In the genomic region with DNA sequence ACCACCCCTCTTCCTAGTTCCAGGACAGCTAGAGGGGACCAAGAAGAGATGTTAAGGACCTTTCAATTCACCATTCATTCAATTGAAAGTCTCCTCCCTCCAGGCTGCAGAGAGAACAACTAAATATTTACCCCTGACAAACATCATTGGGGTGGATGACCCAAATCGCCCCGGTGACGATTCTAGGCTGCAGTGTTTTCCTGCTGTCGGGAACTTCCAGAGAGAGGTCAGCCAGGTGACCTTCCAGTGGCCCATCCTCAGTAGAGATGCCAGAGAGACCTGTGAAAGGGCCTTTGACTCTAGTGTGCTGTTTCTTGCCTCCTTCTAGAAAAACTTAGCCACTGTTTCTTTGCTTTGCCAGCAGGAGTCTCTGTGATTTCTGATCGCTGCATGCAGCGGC, we compare ENCODE assay signal across 25 mouse cellular contexts. TPM values are rescaled to one million over a fixed set of nuclear protein-coding genes. Genes with fewer than 3 reads are reported as not detected.
DNase-seq lines count a peak whose midpoint lies in the region; ATAC-seq and TF ChIP-seq lines count a peak whose summit lies in the region.
"Had no signal": no experiment of that assay in that cellular context is flagged by ENCODE, and none has a peak within 500 bp of the region (broad histone marks: within the 10 kb centered on the region; RNA-seq: fewer than 3 reads in every experiment).

No protein-coding gene starts in this region.

- H3K9me3 ChIP-seq in liver, embryonic 11.5 days (ENCODE audit: control insufficient read depth, low read length), result no peaks in the 10 kb centered on the region
- H3K9me3 ChIP-seq in liver, embryonic 13.5 days (replicated peaks), result no peaks in the 10 kb centered on the region
- no peaks in the 10 kb centered on the region for H3K9me3 ChIP-seq in liver, embryonic 15.5 days (replicated peaks)
- H3K9me3 ChIP-seq in liver, postnatal 0 days (ENCODE audit: low read length), result no peaks in the 10 kb centered on the region
- no peaks in the 10 kb centered on the region for H3K9me3 ChIP-seq in forebrain, embryonic 13.5 days (replicated peaks)
- H3K9me3 ChIP-seq in neural tube, embryonic 15.5 days (replicated peaks), result no peaks in the 10 kb centered on the region
- H3K9me3 ChIP-seq: embryonic facial prominence, embryonic 10.5 days; embryonic facial prominence, embryonic 12.5 days had no signal

- no peak overlapping the region for H3K27ac ChIP-seq in liver, embryonic 11.5 days (ENCODE audit: low read depth, low read length)
- H3K27ac ChIP-seq in liver, embryonic 13.5 days, result no peak overlapping the region
- no peak overlapping the region for H3K27ac ChIP-seq in liver, embryonic 15.5 days (replicated peaks)
- peak overlapping the region; percentile 85 for H3K27ac ChIP-seq in liver, postnatal 0 days (ENCODE audit: low read depth)
- no peak overlapping the region for H3K27ac ChIP-seq in forebrain, embryonic 13.5 days
- no peak overlapping the region for H3K27ac ChIP-seq in neural tube, embryonic 15.5 days (replicated peaks)
- H3K27ac ChIP-seq: embryonic facial prominence, embryonic 10.5 days; embryonic facial prominence, embryonic 12.5 days had no signal

- 74% methylated on average over 6 of the region's 6 CpGs for WGBS in liver, embryonic 11.5 days
- WGBS in liver, embryonic 13.5 days (ENCODE audit: insufficient replicate concordance), result 64% methylated on average over 6 of the region's 6 CpGs
- 63% methylated on average over 6 of the region's 6 CpGs for WGBS in liver, embryonic 15.5 days (ENCODE audit: insufficient replicate concordance)
- WGBS in liver, postnatal 0 days (ENCODE audit: insufficient replicate concordance), result 50% methylated on average over 6 of the region's 6 CpGs
- WGBS in forebrain, embryonic 13.5 days, result 87% methylated on average over 6 of the region's 6 CpGs
- WGBS in neural tube, embryonic 15.5 days, result 83% methylated on average over 6 of the region's 6 CpGs

- no peak overlapping the region for H3K4me3 ChIP-seq in liver, embryonic 11.5 days (ENCODE audit: low read depth, low read length)
- no peak overlapping the region for H3K4me3 ChIP-seq in liver, embryonic 13.5 days (replicated peaks)
- no peak overlapping the region for H3K4me3 ChIP-seq in liver, embryonic 15.5 days (replicated peaks)
- H3K4me3 ChIP-seq in liver, postnatal 0 days (ENCODE audit: low read depth, low read length), result no peak overlapping the region
- no peak overlapping the region for H3K4me3 ChIP-seq in forebrain, embryonic 13.5 days
- H3K4me3 ChIP-seq in neural tube, embryonic 15.5 days (replicated peaks), result no peak overlapping the region
- H3K4me3 ChIP-seq: embryonic facial prominence, embryonic 10.5 days; embryonic facial prominence, embryonic 12.5 days had no signal

- peak; percentile 46 for TF ChIP-seq EP300 in liver, postnatal 0 days (IDR thresholded peaks at IDR 0.05; ENCODE audit: low read depth)

- H3K36me3 ChIP-seq in liver, embryonic 11.5 days (ENCODE audit: control insufficient read depth, insufficient read depth, low read length), result no peaks in the 10 kb centered on the region
- no peaks in the 10 kb centered on the region for H3K36me3 ChIP-seq in liver, embryonic 13.5 days
- H3K36me3 ChIP-seq in liver, embryonic 15.5 days (replicated peaks), result no peaks in the 10 kb centered on the region
- H3K36me3 ChIP-seq in liver, postnatal 0 days (replicated peaks; ENCODE audit: insufficient read depth, low read length), result no peaks in the 10 kb centered on the region
- H3K36me3 ChIP-seq in forebrain, embryonic 13.5 days (ENCODE audit: poor library complexity, severe bottlenecking), result no peaks in the 10 kb centered on the region
- H3K36me3 ChIP-seq in neural tube, embryonic 15.5 days, result no peaks in the 10 kb centered on the region
- H3K36me3 ChIP-seq: embryonic facial prominence, embryonic 10.5 days; embryonic facial prominence, embryonic 12.5 days; G1E had no signal

- TF ChIP-seq CTCF in liver, postnatal 0 days (IDR thresholded peaks at IDR 0.05; ENCODE audit: low read depth), result no peak

- DNase-seq in liver, result peak; percentile 22
- DNase-seq in liver, embryonic 11.5 days (ENCODE audit: low spot score), result no peak
- DNase-seq in liver, embryonic 13.5 days, result no peak
- peak; percentile 71 for DNase-seq in liver, postnatal 0 days
- DNase-seq: adrenal gland, adult 8-10 months; adrenal gland, postnatal 14 days; adrenal gland, postnatal 36 days; B cell, adult 2 months; cerebellum, adult 11-12 months; cerebellum, adult 2 months; cerebellum, adult 9-10 months; cerebellum, postnatal 10 days; cerebellum, postnatal 25 days had no signal

- no peak overlapping the region for H3K9ac ChIP-seq in liver, embryonic 11.5 days (ENCODE audit: low read depth, low read length)
- H3K9ac ChIP-seq in liver, embryonic 13.5 days, result no peak overlapping the region
- no peak overlapping the region for H3K9ac ChIP-seq in liver, embryonic 15.5 days
- peak overlapping the region; percentile 27; the same call in 1 of the 2 replicates for H3K9ac ChIP-seq in liver, postnatal 0 days (replicated peaks)
- no peak overlapping the region for H3K9ac ChIP-seq in forebrain, embryonic 13.5 days
- H3K9ac ChIP-seq in neural tube, embryonic 15.5 days (replicated peaks), result no peak overlapping the region
- H3K9ac ChIP-seq: embryonic facial prominence, embryonic 12.5 days had no signal

- no peak; the same call in 1 of the 2 replicates for ATAC-seq in liver, embryonic 11.5 days (replicated peaks; ENCODE audit: low FRiP score)
- ATAC-seq in liver, embryonic 13.5 days (ENCODE audit: low read depth), result peak; percentile 51; the same call in 1 of the 2 replicates
- ATAC-seq in liver, embryonic 15.5 days (ENCODE audit: insufficient read depth), result peak; percentile 54
- ATAC-seq in liver, postnatal 0 days, result peak; percentile 86
- ATAC-seq in forebrain, embryonic 13.5 days, result no peak
- no peak for ATAC-seq in neural tube, embryonic 15.5 days (ENCODE audit: low FRiP score)
- ATAC-seq: activated CD4-positive, CD25-positive, alpha-beta regulatory T cell, adult 4 months; CD4-positive, CD25-positive, alpha-beta regulatory T cell, adult 4 months; forebrain, embryonic 14.5 days; Patski had no signal

- no peak overlapping the region for H3K4me2 ChIP-seq in liver, embryonic 11.5 days
- H3K4me2 ChIP-seq in liver, embryonic 13.5 days, result no peak overlapping the region
- no peak overlapping the region for H3K4me2 ChIP-seq in liver, embryonic 15.5 days
- peak overlapping the region; percentile 19; the same call in 1 of the 2 replicates for H3K4me2 ChIP-seq in liver, postnatal 0 days (ENCODE audit: low read depth, low read length)
- H3K4me2 ChIP-seq in forebrain, embryonic 13.5 days, result no peak overlapping the region
- no peak overlapping the region for H3K4me2 ChIP-seq in neural tube, embryonic 15.5 days
- H3K4me2 ChIP-seq: embryonic facial prominence, embryonic 12.5 days had no signal

- H3K4me1 ChIP-seq in liver, embryonic 11.5 days (replicated peaks; ENCODE audit: control insufficient read depth, insufficient read depth, low read length), result no peaks in the 10 kb centered on the region
- no peaks in the 10 kb centered on the region; the same call in 1 of the 2 replicates for H3K4me1 ChIP-seq in liver, embryonic 13.5 days (replicated peaks)
- H3K4me1 ChIP-seq in liver, embryonic 15.5 days (replicated peaks), result peaks cover 13% of the 10 kb centered on the region; the same call in 1 of the 2 replicates
- H3K4me1 ChIP-seq in liver, postnatal 0 days (ENCODE audit: insufficient read depth), result peaks cover 14% of the 10 kb centered on the region
- no peaks in the 10 kb centered on the region for H3K4me1 ChIP-seq in forebrain, embryonic 13.5 days
- peaks cover 6% of the 10 kb centered on the region for H3K4me1 ChIP-seq in neural tube, embryonic 15.5 days
- H3K4me1 ChIP-seq: embryonic facial prominence, embryonic 10.5 days; embryonic facial prominence, embryonic 12.5 days had no signal

- 0 out of 2 replicates have a peak, but pooled peaks cover 15% of the 10 kb centered on the region for H3K27me3 ChIP-seq in liver, embryonic 11.5 days (replicated peaks; ENCODE audit: control insufficient read depth, insufficient read depth, low read length)
- peaks cover 38% of the 10 kb centered on the region for H3K27me3 ChIP-seq in liver, embryonic 13.5 days
- H3K27me3 ChIP-seq in liver, embryonic 15.5 days, result peaks cover 46% of the 10 kb centered on the region
- H3K27me3 ChIP-seq in liver, postnatal 0 days (ENCODE audit: insufficient read depth, low read length), result no peaks in the 10 kb centered on the region
- H3K27me3 ChIP-seq in forebrain, embryonic 13.5 days, result no peaks in the 10 kb centered on the region
- H3K27me3 ChIP-seq in neural tube, embryonic 15.5 days (replicated peaks), result no peaks in the 10 kb centered on the region
- H3K27me3 ChIP-seq: embryonic facial prominence, embryonic 12.5 days had no signal

RNA-seq across cellular contexts. Expression of gene Pck1, which starts 6.1 kb away (rescaled TPM):
- polyA plus RNA-seq in liver, embryonic 11.5 days (2014; fragmentation: Nextera tagmentation; extraction: Ambion mirVana), result 0.17 and 0.23 TPM in 2 replicates
- 0.22 and 0.24 TPM in 2 replicates for polyA plus RNA-seq in liver, embryonic 13.5 days (2015; fragmentation: Nextera tagmentation; extraction: Ambion mirVana)
- polyA plus RNA-seq in liver, embryonic 15.5 days (2015; fragmentation: Nextera tagmentation; extraction: Ambion mirVana), result 0.54 and 0.66 TPM in 2 replicates
- polyA plus RNA-seq in liver, postnatal 0 days (2015; fragmentation: Nextera tagmentation; extraction: Ambion mirVana), result 414 and 703 TPM in 2 replicates
- polyA plus RNA-seq in forebrain, embryonic 13.5 days (2015; fragmentation: Nextera tagmentation; extraction: Ambion mirVana), result not detected in 2 replicates
- 0.34 TPM in 1 of 2 replicates, not detected in the other for polyA plus RNA-seq in neural tube, embryonic 15.5 days (2015; fragmentation: Nextera tagmentation; extraction: Ambion mirVana)
- polyA plus RNA-seq: activated CD4-positive, CD25-positive, alpha-beta regulatory T cell, adult 4 months; CD4-positive, CD25-positive, alpha-beta regulatory T cell, adult 4 months; cerebellum, adult 2 months; embryonic facial prominence, embryonic 10.5 days; embryonic facial prominence, embryonic 12.5 days; forebrain, embryonic 11.5 days; forebrain, embryonic 14.5 days; G1E; Patski had no signal

RNA-seq across cellular contexts. Expression of gene Ctcfl, which starts 27.4 kb away (rescaled TPM):
- polyA plus RNA-seq in liver, embryonic 11.5 days (2014; fragmentation: Nextera tagmentation; extraction: Ambion mirVana), result 0.07 TPM in 1 of 2 replicates, not detected in the other
- 0.02 and 0.05 TPM in 2 replicates for polyA plus RNA-seq in liver, embryonic 13.5 days (2015; fragmentation: Nextera tagmentation; extraction: Ambion mirVana)
- polyA plus RNA-seq in liver, embryonic 15.5 days (2015; fragmentation: Nextera tagmentation; extraction: Ambion mirVana), result 0.03 and 0.07 TPM in 2 replicates
- 0.21 and 0.25 TPM in 2 replicates for polyA plus RNA-seq in liver, postnatal 0 days (2015; fragmentation: Nextera tagmentation; extraction: Ambion mirVana)
- polyA plus RNA-seq in forebrain, embryonic 13.5 days (2015; fragmentation: Nextera tagmentation; extraction: Ambion mirVana), result 0.05 and 0.14 TPM in 2 replicates
- 0.09 and 0.10 TPM in 2 replicates for polyA plus RNA-seq in neural tube, embryonic 15.5 days (2015; fragmentation: Nextera tagmentation; extraction: Ambion mirVana)
- polyA plus RNA-seq: CD4-positive, CD25-positive, alpha-beta regulatory T cell, adult 4 months; cerebellum, adult 2 months; cortical plate, adult 2 months; forebrain, embryonic 11.5 days; forebrain, embryonic 14.5 days; G1E; Patski had no signal

Comparison
In these comparisons a context has a peak if more than half of its experiments do, and no peak if none do; other contexts are left out.
1. DNase-seq: peak in liver (single experiment) and liver, postnatal 0 days (single experiment); none in liver, embryonic 11.5 days (single experiment) and liver, embryonic 13.5 days (single experiment).
2. ATAC-seq: peak in liver, embryonic 13.5 days (single experiment), liver, embryonic 15.5 days (single experiment) and liver, postnatal 0 days (single experiment); none in liver, embryonic 11.5 days (single experiment), forebrain, embryonic 13.5 days (single experiment) and neural tube, embryonic 15.5 days (single experiment).
3. RNA of gene Pck1, which starts 6.1 kb away (polyA plus RNA-seq): 414 to 703 TPM in liver, postnatal 0 days; 0.54 to 0.66 TPM in liver, embryonic 15.5 days, 0.22 to 0.24 TPM in liver, embryonic 13.5 days, 0.17 to 0.23 TPM in liver, embryonic 11.5 days, 0.34 TPM in neural tube, embryonic 15.5 days and not detected in forebrain, embryonic 13.5 days; every median in the first group is over 100 times any median in the second.